8 mouse cellular contexts compared by ENCODE assay signal in the genomic region with DNA sequence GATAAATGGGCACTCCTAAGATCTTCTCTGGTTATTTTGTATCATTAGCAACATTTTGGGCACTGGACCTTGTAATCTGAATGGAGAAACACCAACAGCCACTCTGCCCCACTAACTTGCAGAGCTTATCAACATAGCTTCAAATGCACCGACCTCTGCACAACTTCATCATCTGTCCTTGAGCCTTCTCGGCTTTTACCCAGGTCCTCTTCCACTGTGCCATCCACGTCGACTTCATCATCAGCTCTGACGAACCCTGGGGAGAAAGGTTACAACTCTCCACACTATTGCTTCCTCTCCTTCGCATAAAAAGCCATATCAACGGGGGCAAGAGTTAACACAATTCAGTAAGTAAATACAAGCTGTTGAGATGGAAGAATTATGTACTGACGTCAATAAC. TPM values are rescaled to one million over a fixed set of nuclear protein-coding genes. Genes with fewer than 3 reads are reported as not detected.
A peak's percentile ranks its signal among the peaks of the same experiment; 100 is the strongest.
DNase-seq lines count a peak whose midpoint lies in the region; ATAC-seq lines count a peak whose summit lies in the region.

No protein-coding gene starts in this region.

- WGBS in embryonic facial prominence, embryonic 14.5 days: 5% methylated on average over 8 of the region's 8 CpGs
- 8% methylated on average over 8 of the region's 8 CpGs for WGBS in limb, embryonic 11.5 days
- WGBS in stomach, embryonic 14.5 days: 3% methylated on average over 8 of the region's 8 CpGs

- peak overlapping the region; percentile 86; the same call in 1 of the 2 replicates for H3K27ac ChIP-seq in embryonic facial prominence, embryonic 14.5 days (replicated peaks; ENCODE audit: low read depth, low read length)
- H3K27ac ChIP-seq in limb, embryonic 11.5 days (replicated peaks; ENCODE audit: low read depth, low read length): no peak overlapping the region
- H3K27ac ChIP-seq in stomach, embryonic 14.5 days (ENCODE audit: low read length): no peak overlapping the region

- peaks cover 72% of the 10 kb centered on the region for H3K4me1 ChIP-seq in megakaryocyte, embryonic 14.5 days
- peaks cover 37% of the 10 kb centered on the region for H3K4me1 ChIP-seq in embryonic facial prominence, embryonic 14.5 days (ENCODE audit: control insufficient read depth, insufficient read depth, low read length)
- H3K4me1 ChIP-seq in limb, embryonic 11.5 days (ENCODE audit: control insufficient read depth, insufficient read depth, low read length): peaks cover 25% of the 10 kb centered on the region
- H3K4me1 ChIP-seq in stomach, embryonic 14.5 days (ENCODE audit: control insufficient read depth, insufficient read depth, low read length): peaks cover 29% of the 10 kb centered on the region

- peaks cover 54% of the 10 kb centered on the region for H3K36me3 ChIP-seq in megakaryocyte, embryonic 14.5 days (replicated peaks; ENCODE audit: low read length)
- H3K36me3 ChIP-seq in embryonic facial prominence, embryonic 14.5 days (ENCODE audit: control insufficient read depth, insufficient read depth, low read length): peaks cover 51% of the 10 kb centered on the region
- H3K36me3 ChIP-seq in limb, embryonic 11.5 days (ENCODE audit: control insufficient read depth, insufficient read depth, low read length): peaks cover 35% of the 10 kb centered on the region
- H3K36me3 ChIP-seq in stomach, embryonic 14.5 days (ENCODE audit: control insufficient read depth, insufficient read depth, low read length): peaks cover 40% of the 10 kb centered on the region

- no peak for DNase-seq in embryonic facial prominence, embryonic 14.5 days (ENCODE audit: low spot score)
- no peak for DNase-seq in limb, embryonic 11.5 days (ENCODE audit: low spot score)
- no peak for DNase-seq in left cerebral cortex, postnatal 4 days
- no peak for DNase-seq in cerebellum, postnatal 4 days (ENCODE audit: low spot score in 2 of 2)
- DNase-seq in ovary, postnatal 36 days (ENCODE audit: low spot score): no peak

- no peaks in the 10 kb centered on the region for H3K9me3 ChIP-seq in megakaryocyte, embryonic 14.5 days
- no peaks in the 10 kb centered on the region for H3K9me3 ChIP-seq in embryonic facial prominence, embryonic 14.5 days (ENCODE audit: control insufficient read depth, low read length)
- H3K9me3 ChIP-seq in limb, embryonic 11.5 days (ENCODE audit: control insufficient read depth, low read length): no peaks in the 10 kb centered on the region
- no peaks in the 10 kb centered on the region for H3K9me3 ChIP-seq in stomach, embryonic 14.5 days (ENCODE audit: control insufficient read depth, low read depth, low read length)

- no peaks in the 10 kb centered on the region for H3K27me3 ChIP-seq in megakaryocyte, embryonic 14.5 days (replicated peaks)
- no peaks in the 10 kb centered on the region for H3K27me3 ChIP-seq in embryonic facial prominence, embryonic 14.5 days (replicated peaks; ENCODE audit: control insufficient read depth, insufficient read depth, low read length)
- no peaks in the 10 kb centered on the region for H3K27me3 ChIP-seq in limb, embryonic 11.5 days (ENCODE audit: control insufficient read depth, insufficient read depth, low read length)
- no peaks in the 10 kb centered on the region for H3K27me3 ChIP-seq in stomach, embryonic 14.5 days (ENCODE audit: control insufficient read depth, insufficient read depth, low read length)

- H3K4me2 ChIP-seq in embryonic facial prominence, embryonic 14.5 days (ENCODE audit: low read depth, low read length): peak overlapping the region; percentile 94
- H3K4me2 ChIP-seq in limb, embryonic 11.5 days (ENCODE audit: low read depth, severe bottlenecking): peak overlapping the region; percentile 94
- H3K4me2 ChIP-seq in stomach, embryonic 14.5 days (replicated peaks; ENCODE audit: low read depth, low read length): peak overlapping the region; percentile 95

- ATAC-seq in megakaryocyte, adult 5-6 weeks (ENCODE audit: poor library complexity, severe bottlenecking): no peak
- no peak for ATAC-seq in embryonic facial prominence, embryonic 14.5 days (ENCODE audit: low read depth)
- ATAC-seq in limb, embryonic 11.5 days (ENCODE audit: insufficient number of reproducible peaks, low FRiP score, low TSS enrichment, low read depth): no peak
- no peak for ATAC-seq in stomach, embryonic 14.5 days (ENCODE audit: insufficient number of reproducible peaks, insufficient read depth, low FRiP score, low read depth)

- H3K4me3 ChIP-seq in megakaryocyte, embryonic 14.5 days (replicated peaks): peak overlapping the region; percentile 99
- H3K4me3 ChIP-seq in embryonic facial prominence, embryonic 14.5 days (ENCODE audit: low read depth, low read length): peak overlapping the region; percentile 90
- peak overlapping the region; percentile 59 for H3K4me3 ChIP-seq in limb, embryonic 11.5 days (ENCODE audit: low read depth, low read length)
- H3K4me3 ChIP-seq in stomach, embryonic 14.5 days (ENCODE audit: low read depth, low read length): peak overlapping the region; percentile 98

- intact Hi-C loops in left cerebral cortex, postnatal 4 days (cut with DNase I): no loop called here

- H3K9ac ChIP-seq in embryonic facial prominence, embryonic 14.5 days (ENCODE audit: low read depth, low read length): peak overlapping the region; percentile 97
- peak overlapping the region; percentile 81 for H3K9ac ChIP-seq in limb, embryonic 11.5 days (ENCODE audit: low read length)
- peak overlapping the region; percentile 94 for H3K9ac ChIP-seq in stomach, embryonic 14.5 days (replicated peaks; ENCODE audit: low read depth, low read length)

RNA-seq across cellular contexts. Expression of a gene that starts 1.2 kb away (rescaled TPM):
- polyA plus RNA-seq in megakaryocyte, embryonic 14.5 days (2012; ENCODE audit: insufficient read depth, low replicate concordance): 6.4 and 61.7 TPM in 2 replicates
- 448 and 496 TPM in 2 replicates for total RNA-seq in megakaryocyte, adult 5-6 weeks (2015)
- total RNA-seq in megakaryocyte, adult 5-6 weeks (2017): 724 and 818 TPM in 2 replicates
- polyA plus RNA-seq in embryonic facial prominence, embryonic 14.5 days (2014; fragmentation: Nextera tagmentation; extraction: Ambion mirVana): 497 and 498 TPM in 2 replicates
- polyA plus RNA-seq in limb, embryonic 11.5 days (2014; fragmentation: Nextera tagmentation; extraction: Ambion mirVana): 553 and 597 TPM in 2 replicates
- 437 and 516 TPM in 2 replicates for polyA plus RNA-seq in stomach, embryonic 14.5 days (2014; fragmentation: Nextera tagmentation; extraction: Ambion mirVana)
- 100 to 1,000 TPM; 263 to 270 TPM for total RNA-seq in left cerebral cortex, postnatal 4 days (2021)

RNA-seq across cellular contexts. Expression of a gene that starts 1.5 kb away (rescaled TPM):
- polyA plus RNA-seq in megakaryocyte, embryonic 14.5 days (2012; ENCODE audit: insufficient read depth, low replicate concordance): not detected in 2 replicates
- total RNA-seq in megakaryocyte, adult 5-6 weeks (2015): 0.41 and 0.67 TPM in 2 replicates
- total RNA-seq in megakaryocyte, adult 5-6 weeks (2017): 0.44 TPM in 1 of 2 replicates, not detected in the other
- 1.1 and 1.6 TPM in 2 replicates for polyA plus RNA-seq in embryonic facial prominence, embryonic 14.5 days (2014; fragmentation: Nextera tagmentation; extraction: Ambion mirVana)
- 1.6 and 1.7 TPM in 2 replicates for polyA plus RNA-seq in limb, embryonic 11.5 days (2014; fragmentation: Nextera tagmentation; extraction: Ambion mirVana)
- 1.7 and 1.8 TPM in 2 replicates for polyA plus RNA-seq in stomach, embryonic 14.5 days (2014; fragmentation: Nextera tagmentation; extraction: Ambion mirVana)
- total RNA-seq in left cerebral cortex, postnatal 4 days (2021): 1 to 10 TPM; 1.9 to 2.3 TPM

RNA-seq across cellular contexts. Expression of a gene that starts 59.6 kb away (rescaled TPM):
- not detected in 2 replicates for polyA plus RNA-seq in megakaryocyte, embryonic 14.5 days (2012; ENCODE audit: insufficient read depth, low replicate concordance)
- total RNA-seq in megakaryocyte, adult 5-6 weeks (2015): not detected in 2 replicates
- total RNA-seq in megakaryocyte, adult 5-6 weeks (2017): 3.6 TPM in 1 of 2 replicates, not detected in the other
- not detected in 2 replicates for polyA plus RNA-seq in embryonic facial prominence, embryonic 14.5 days (2014; fragmentation: Nextera tagmentation; extraction: Ambion mirVana)
- 0.31 TPM in 1 of 2 replicates, not detected in the other for polyA plus RNA-seq in limb, embryonic 11.5 days (2014; fragmentation: Nextera tagmentation; extraction: Ambion mirVana)
- 0.43 TPM in 1 of 2 replicates, not detected in the other for polyA plus RNA-seq in stomach, embryonic 14.5 days (2014; fragmentation: Nextera tagmentation; extraction: Ambion mirVana)
- 10 to 100 TPM in 1 of 2 experiments, 1 to 10 TPM in 1; 6.6 to 18.7 TPM for total RNA-seq in left cerebral cortex, postnatal 4 days (2021)
